Mouse (Mus musculus) embryonic fibroblast, embryonic 13.5 days (primary cell): Measurements from ENCODE around the gene Snx6.
"Not testable (repeated sequence)": the region's sequence is repeated elsewhere in the genome, so short reads cannot be mapped to it uniquely, and the experiment has no call there.

Experiments
- CTCF ChIP-seq: IDR thresholded peaks from 2 replicates; pipeline ENCODE4 v1.5.1; 2011; ENCODE audit warnings: mild to moderate bottlenecking, control low read depth, low read length, moderate library complexity, borderline replicate concordance; ENCODE audit not compliant: insufficient read depth
- POLR2A ChIP-seq: IDR thresholded peaks from 2 replicates; pipeline ENCODE4 v1.6.1; 2011; ENCODE audit warnings: low read depth, mild to moderate bottlenecking, control low read depth, low read length, moderate library complexity

- not testable (repeated sequence) for TF ChIP-seq CTCF, POLR2A
Measured at GRCm38 (mm10) chr12:54831927-54832326, 36.4 kb upstream of the Snx6 start.
